Mouse (Mus musculus): ENCODE measurements around the gene Tmem235. TPM values are rescaled to one million over a fixed set of nuclear protein-coding genes. Genes with fewer than 3 reads are reported as not detected.
A peak's percentile ranks its signal among the peaks of the same experiment; 100 is the strongest.
"Not testable (repeated sequence)": the region's sequence is repeated elsewhere in the genome, so short reads cannot be mapped to it uniquely, and the experiment has no call there.

The Tmem235 gene
- polyA plus RNA-seq, 1 experiment from 2014 or later = not detected

DNA sequence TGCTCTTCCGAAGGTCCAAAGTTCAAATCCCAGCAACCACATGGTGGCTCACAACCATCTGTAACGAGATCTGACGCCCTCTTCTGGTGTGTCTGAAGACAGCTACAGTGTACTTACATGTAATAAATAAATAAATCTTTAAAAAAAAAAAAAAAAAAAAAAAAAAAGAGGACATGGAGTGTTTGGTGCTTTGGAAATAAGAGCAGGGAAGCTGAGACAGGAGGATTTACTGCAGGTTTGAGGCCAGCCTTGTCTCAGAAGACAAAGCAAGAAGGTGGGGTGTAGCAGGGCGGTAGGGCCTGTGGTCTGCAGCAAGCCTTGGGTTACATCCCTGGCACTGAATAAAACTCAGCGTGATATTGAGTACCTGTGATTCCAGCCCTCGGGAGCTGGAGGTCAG, 27.0 kb upstream of the Tmem235 start:
- WGBS = 91% methylated on average over 4 of the region's 6 CpGs
- not testable (repeated sequence) for ATAC-seq (replicated peaks; ENCODE audit: insufficient number of reproducible peaks, insufficient read depth, low FRiP score, low read depth); H3K27me3 ChIP-seq; H3K9ac ChIP-seq; H3K9me3 ChIP-seq (replicated peaks); H3K4me2 ChIP-seq; H3K4me3 ChIP-seq; H3K27ac ChIP-seq; H3K36me3 ChIP-seq
- H3K4me1 ChIP-seq (replicated peaks) = peaks cover 44% of the 10 kb centered on the region

DNA sequence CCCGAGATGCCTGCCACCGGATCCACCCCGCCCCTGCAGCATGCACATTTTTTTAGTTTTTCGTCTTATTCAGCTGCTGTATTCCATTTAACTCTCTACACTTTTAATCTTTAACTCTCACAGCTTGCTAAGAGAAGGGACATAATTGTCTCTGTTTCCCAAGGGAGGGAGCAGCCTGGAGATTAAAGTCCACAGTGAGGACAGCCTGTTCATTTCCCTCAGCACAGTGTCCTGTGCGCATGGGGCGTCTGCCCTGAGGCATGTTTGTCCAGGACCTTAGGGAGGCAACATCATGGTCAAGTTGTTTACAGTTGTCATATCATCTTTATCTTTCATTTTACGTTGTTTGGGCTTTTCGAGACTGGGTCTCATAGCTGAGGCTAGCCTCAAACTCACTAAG, 26.5 kb upstream of the Tmem235 start:
- H3K4me3 ChIP-seq = no peak overlapping the region
- no peaks in the 10 kb centered on the region for H3K36me3 ChIP-seq
- H3K27me3 ChIP-seq = no peaks in the 10 kb centered on the region
- 84% methylated on average over 8 of the region's 8 CpGs for WGBS
- no peak overlapping the region for H3K27ac ChIP-seq
- no peaks in the 10 kb centered on the region for H3K9me3 ChIP-seq (replicated peaks)
- ATAC-seq (replicated peaks; ENCODE audit: insufficient number of reproducible peaks, insufficient read depth, low FRiP score, low read depth) = no peak
- no peak overlapping the region for H3K4me2 ChIP-seq
- no peak overlapping the region for H3K9ac ChIP-seq
- peaks cover 44% of the 10 kb centered on the region for H3K4me1 ChIP-seq (replicated peaks)

DNA sequence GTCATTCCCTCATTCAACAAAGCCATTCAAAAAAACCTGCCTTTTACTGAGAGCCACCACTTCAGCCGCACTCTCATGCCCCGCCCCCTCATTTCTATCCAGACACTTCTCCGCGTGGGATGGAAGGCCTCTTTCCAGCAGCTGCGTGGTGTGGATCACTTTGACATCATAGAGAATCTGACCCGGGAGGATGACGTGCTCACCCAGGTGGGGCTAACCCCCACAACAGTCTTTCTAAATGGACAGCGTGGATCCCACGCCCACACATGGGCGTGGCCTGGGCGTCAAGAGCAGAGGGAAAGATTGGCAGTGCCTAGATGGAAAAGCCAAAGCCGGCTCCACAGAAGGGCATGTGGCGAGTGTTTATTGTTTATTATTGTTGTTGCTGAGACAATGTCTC, 24.2 kb upstream of the Tmem235 start:
- no peak overlapping the region for H3K9ac ChIP-seq
- ATAC-seq (replicated peaks; ENCODE audit: insufficient number of reproducible peaks, insufficient read depth, low FRiP score, low read depth) = no peak
- H3K9me3 ChIP-seq (replicated peaks) = no peaks in the 10 kb centered on the region
- peak overlapping the region; percentile 55 for H3K4me2 ChIP-seq
- H3K27ac ChIP-seq = no peak overlapping the region
- peaks cover 33% of the 10 kb centered on the region for H3K4me1 ChIP-seq (replicated peaks)
- H3K4me3 ChIP-seq = peak overlapping the region; percentile 23
- no peaks in the 10 kb centered on the region for H3K36me3 ChIP-seq
- H3K27me3 ChIP-seq = no peaks in the 10 kb centered on the region
- 28% methylated on average over 13 of the region's 13 CpGs for WGBS

- Histone ChIP-seq H3K4me1 (replicated peaks) (peaks cover 25% of the 10 kb centered on the region), H3K9me3 (replicated peaks) (no peaks in the 10 kb centered on the region), H3K4me3 (no peak overlapping the region), H3K4me2 (no peak overlapping the region), H3K27ac (peak overlapping the region; percentile 51), H3K36me3 (no peaks in the 10 kb centered on the region), H3K9ac (no peak overlapping the region), H3K27me3 (no peaks in the 10 kb centered on the region)
- 71% methylated on average over 2 of the region's 2 CpGs for WGBS
- peak; percentile 41; the same call in 1 of the 2 replicates for ATAC-seq (replicated peaks; ENCODE audit: insufficient number of reproducible peaks, insufficient read depth, low FRiP score, low read depth)
Measured at GRCm38 (mm10) chr11:117838572-117838971, 22.0 kb upstream of the Tmem235 start.

DNA sequence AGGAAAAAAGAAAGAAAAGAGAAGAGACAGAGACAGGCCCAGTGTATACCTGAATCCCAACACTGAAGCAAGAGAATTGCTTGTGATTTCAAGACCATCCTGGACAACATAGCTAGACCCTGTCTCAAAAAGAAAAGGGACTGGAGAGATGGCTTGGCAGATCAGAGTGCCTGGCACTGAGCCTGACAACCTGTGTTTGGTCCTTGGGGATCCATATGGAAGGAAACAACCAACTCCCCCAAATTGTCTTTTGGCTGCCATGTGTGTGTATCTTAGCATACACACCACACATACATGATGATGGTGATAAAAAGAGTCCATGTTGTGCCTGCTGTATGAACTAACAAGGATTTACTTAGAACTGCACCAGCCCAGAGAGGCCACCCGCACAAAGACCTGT, 21.5 kb upstream of the Tmem235 start:
- Histone ChIP-seq H3K9ac (no peak overlapping the region), H3K4me1 (replicated peaks) (peaks cover 25% of the 10 kb centered on the region), H3K27me3 (no peaks in the 10 kb centered on the region), H3K9me3 (replicated peaks) (no peaks in the 10 kb centered on the region), H3K27ac (peak overlapping the region; percentile 51), H3K36me3 (no peaks in the 10 kb centered on the region), H3K4me2 (no peak overlapping the region), H3K4me3 (no peak overlapping the region)
- ATAC-seq (replicated peaks; ENCODE audit: insufficient number of reproducible peaks, insufficient read depth, low FRiP score, low read depth) = no peak
- WGBS = 85% methylated on average over 1 of the region's 1 CpGs

DNA sequence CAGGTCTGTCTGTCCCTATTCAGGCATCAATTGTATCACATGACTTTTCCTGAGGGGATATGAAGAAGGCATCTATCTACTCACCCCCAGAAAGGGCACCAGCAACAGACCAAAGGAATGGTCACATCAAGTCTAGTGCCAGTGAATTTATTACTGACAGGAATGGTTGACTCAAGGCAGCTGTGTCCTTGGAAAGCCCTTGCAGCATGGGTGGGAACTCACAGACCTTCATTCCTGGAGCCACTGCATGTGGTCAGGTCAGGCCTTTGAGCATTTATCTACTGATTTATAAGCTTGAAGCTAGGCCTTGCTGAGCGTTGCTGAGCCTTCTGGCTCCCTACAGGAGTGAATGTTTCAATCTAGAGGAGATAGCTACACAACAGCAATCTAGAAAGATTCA, 19.6 kb upstream of the Tmem235 start:
- H3K9ac ChIP-seq = 0 out of 2 replicates have a peak overlapping the region, but pooled peaks have one; percentile 0
- 22% methylated on average over 1 of the region's 1 CpGs for WGBS

GRCm38 (mm10) chr11:117843434-117843833, 17.1 kb upstream of the Tmem235 start:
- Histone ChIP-seq H3K4me3 (no peak overlapping the region), H3K9ac (no peak overlapping the region), H3K36me3 (no peaks in the 10 kb centered on the region), H3K27ac (no peak overlapping the region), H3K9me3 (replicated peaks) (no peaks in the 10 kb centered on the region), H3K4me1 (replicated peaks) (peaks cover 26% of the 10 kb centered on the region), H3K4me2 (no peak overlapping the region), H3K27me3 (no peaks in the 10 kb centered on the region)
- no peak for ATAC-seq (replicated peaks; ENCODE audit: insufficient number of reproducible peaks, insufficient read depth, low FRiP score, low read depth)
- 81% methylated on average over 2 of the region's 2 CpGs for WGBS

More for the DNA sequence above, 19.6 kb upstream of the Tmem235 start:
- Histone ChIP-seq H3K36me3 (no peaks in the 10 kb centered on the region), H3K4me3 (no peak overlapping the region), H3K27me3 (no peaks in the 10 kb centered on the region), H3K4me2 (no peak overlapping the region), H3K27ac (peak overlapping the region; percentile 48), H3K4me1 (replicated peaks) (peaks cover 25% of the 10 kb centered on the region), H3K9me3 (replicated peaks) (no peaks in the 10 kb centered on the region)
- no peak for ATAC-seq (replicated peaks; ENCODE audit: insufficient number of reproducible peaks, insufficient read depth, low FRiP score, low read depth)

- Histone ChIP-seq H3K36me3 (no peaks in the 10 kb centered on the region), H3K4me2 (no peak overlapping the region), H3K27me3 (no peaks in the 10 kb centered on the region), H3K4me1 (replicated peaks) (peaks cover 26% of the 10 kb centered on the region), H3K9me3 (replicated peaks) (no peaks in the 10 kb centered on the region), H3K9ac (no peak overlapping the region), H3K27ac (no peak overlapping the region), H3K4me3 (no peak overlapping the region)
- no peak for ATAC-seq (replicated peaks; ENCODE audit: insufficient number of reproducible peaks, insufficient read depth, low FRiP score, low read depth)
- WGBS = 59% methylated on average over 2 of the region's 2 CpGs
Measured at GRCm38 (mm10) chr11:117844997-117845396, 15.6 kb upstream of the Tmem235 start.

DNA sequence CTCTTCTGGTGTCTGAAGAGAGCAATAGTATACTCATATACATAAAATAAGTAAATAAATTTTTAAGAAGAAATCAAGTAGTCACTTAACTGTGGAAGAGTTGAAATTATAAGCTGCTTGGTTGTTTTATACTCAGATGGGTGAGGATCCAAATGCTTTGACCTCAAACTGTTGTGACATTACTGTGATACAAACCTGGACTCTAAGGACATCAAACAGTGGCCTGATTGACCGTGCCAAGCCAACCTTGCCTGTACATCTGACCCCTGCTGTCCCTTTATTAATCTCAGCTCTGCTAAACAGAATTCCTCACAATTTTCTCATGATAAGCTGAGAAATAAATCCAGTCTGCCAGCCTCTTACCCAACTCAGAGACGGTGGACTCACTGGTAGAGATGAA, 14.9 kb upstream of the Tmem235 start:
- Histone ChIP-seq H3K4me3 (no peak overlapping the region), H3K27me3 (no peaks in the 10 kb centered on the region), H3K9ac (no peak overlapping the region), H3K4me1 (replicated peaks) (peaks cover 30% of the 10 kb centered on the region), H3K27ac (no peak overlapping the region), H3K4me2 (no peak overlapping the region), H3K9me3 (replicated peaks) (no peaks in the 10 kb centered on the region), H3K36me3 (no peaks in the 10 kb centered on the region)
- WGBS = 79% methylated on average over 2 of the region's 2 CpGs
- no peak for ATAC-seq (replicated peaks; ENCODE audit: insufficient number of reproducible peaks, insufficient read depth, low FRiP score, low read depth)

- Histone ChIP-seq H3K27ac (no peak overlapping the region), H3K4me2 (no peak overlapping the region), H3K9ac (no peak overlapping the region), H3K4me3 (no peak overlapping the region), H3K36me3 (0 out of 2 replicates have a peak, but pooled peaks cover under 1% of the 10 kb centered on the region), H3K4me1 (replicated peaks) (peaks cover 29% of the 10 kb centered on the region), H3K9me3 (replicated peaks) (no peaks in the 10 kb centered on the region), H3K27me3 (no peaks in the 10 kb centered on the region)
- WGBS = 46% methylated on average over 5 of the region's 5 CpGs
- ATAC-seq (replicated peaks; ENCODE audit: insufficient number of reproducible peaks, insufficient read depth, low FRiP score, low read depth) = no peak
Measured at GRCm38 (mm10) chr11:117846640-117847039, 13.9 kb upstream of the Tmem235 start.

- Histone ChIP-seq H3K4me2 (peak overlapping the region; percentile 84), H3K9me3 (replicated peaks) (no peaks in the 10 kb centered on the region), H3K9ac (peak overlapping the region; percentile 85; the same call in 1 of the 2 replicates), H3K4me1 (replicated peaks) (peaks cover 29% of the 10 kb centered on the region), H3K4me3 (peak overlapping the region; percentile 72), H3K27ac (peak overlapping the region; percentile 97), H3K36me3 (peaks cover 9% of the 10 kb centered on the region), H3K27me3 (no peaks in the 10 kb centered on the region)
- WGBS = 80% methylated on average over 7 of the region's 7 CpGs
- ATAC-seq (replicated peaks; ENCODE audit: insufficient number of reproducible peaks, insufficient read depth, low FRiP score, low read depth) = no peak
Measured at GRCm38 (mm10) chr11:117847593-117848215, 12.8 kb upstream of the Tmem235 start.

Data from heart, embryonic 15.5 days (tissue).